Mouse (Mus musculus) spleen, adult 2 months (tissue): Measurements from ENCODE around the gene Podxl.

Experiments
- CTCF ChIP-seq: fragments of 200-500 bp; IDR thresholded peaks from 2 replicates; pipeline ENCODE4 v1.5.1; 2011; ENCODE audit warnings: mild to moderate bottlenecking, inconsistent platforms; ENCODE audit not compliant: insufficient read depth, insufficient read length, insufficient replicate concordance; ENCODE audit errors: extremely low read depth
- POLR2A ChIP-seq: fragments of 200-500 bp; IDR thresholded peaks from 2 replicates; pipeline ENCODE4 v1.6.1; 2011; ENCODE audit warnings: low read depth, low read length, inconsistent platforms

DNA sequence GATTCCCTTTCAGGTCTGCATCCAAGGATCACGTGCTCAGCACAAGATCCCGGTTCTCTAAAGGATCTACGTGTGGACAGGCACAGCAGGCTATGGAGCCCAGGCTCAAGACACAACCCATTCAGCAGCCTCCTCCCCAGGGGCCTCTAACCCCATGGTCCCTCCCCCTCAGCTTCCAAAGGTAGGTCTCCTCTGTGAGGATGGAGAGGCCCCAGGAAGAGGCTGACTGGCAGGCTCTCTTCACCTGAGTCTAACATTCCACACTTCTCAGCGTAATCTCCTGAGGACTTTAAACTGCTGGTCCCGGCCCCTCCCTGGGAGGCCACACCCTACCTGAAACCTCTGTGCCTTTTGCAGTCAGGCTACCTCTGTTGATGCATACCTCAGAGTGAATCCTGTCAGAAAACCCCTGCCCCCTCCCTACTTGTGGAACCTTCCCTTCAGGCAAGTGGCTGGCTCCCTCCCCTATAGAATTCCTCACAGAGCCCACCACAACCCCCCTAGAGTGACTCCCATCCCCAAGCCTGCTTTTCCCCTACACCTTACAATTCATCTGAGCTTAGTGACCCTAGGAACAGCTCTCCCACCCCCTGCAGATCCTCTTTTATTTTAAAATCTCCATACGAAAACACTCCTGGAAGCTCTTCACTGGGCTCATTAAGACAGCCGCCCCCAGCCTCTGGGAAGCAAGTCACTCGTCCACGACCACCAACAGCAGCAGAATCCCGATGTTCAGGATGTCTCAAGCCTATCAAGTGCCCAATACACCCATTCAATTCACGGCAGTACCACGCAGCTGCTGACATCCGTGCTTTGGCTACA, 3.4 kb downstream of the Podxl start:
- TF ChIP-seq POLR2A (no peak), CTCF (no peak)
